Mouse (Mus musculus) hindbrain, embryonic 11.5 days (tissue): Measurements from ENCODE around the gene Pmepa1. TPM values are rescaled to one million over a fixed set of nuclear protein-coding genes. Genes with fewer than 3 reads are reported as not detected.

Source experiments
- ATAC-seq: fragments of 200-750 bp; cut with Nextera tagmentation; 2 replicates; pipeline ENCODE4 v1.8.0; 2017; ENCODE audit warnings: mild to moderate bottlenecking, moderate TSS enrichment, moderate library complexity; ENCODE audit not compliant: low FRiP score
- DNase-seq: peaks from one replicate; pipeline ENCODE4 v3.0.0-alpha.2; 2015; ENCODE audit warnings: low spot score
- H3K27ac ChIP-seq: fragments of 300-500 bp; sonication (generic); 2 replicates; pipeline ENCODE4 v1.5.1; 2014; ENCODE audit warnings: mild to moderate bottlenecking, low read depth, low read length
- H3K27me3 ChIP-seq: fragments of 300-500 bp; sonication (generic); 2 replicates; pipeline ENCODE4 v1.6.1; 2014; ENCODE audit warnings: mild to moderate bottlenecking, low read length, moderate library complexity, mixed read lengths; ENCODE audit not compliant: control insufficient read depth, insufficient read depth
- H3K36me3 ChIP-seq: fragments of 300-500 bp; sonication (generic); 2 replicates; pipeline ENCODE4 v1.6.1; 2014; ENCODE audit warnings: mild to moderate bottlenecking, low read length, moderate library complexity, mixed read lengths; ENCODE audit not compliant: control insufficient read depth, insufficient read depth
- H3K4me1 ChIP-seq: fragments of 300-500 bp; sonication (generic); replicated peaks from 2 replicates; pipeline ENCODE4 v1.6.1; 2014; ENCODE audit warnings: low read length, mixed read lengths; ENCODE audit not compliant: control insufficient read depth, insufficient read depth
- H3K4me2 ChIP-seq: fragments of 300-500 bp; sonication (generic); replicated peaks from 2 replicates; pipeline ENCODE4 v1.6.1; 2014; ENCODE audit warnings: mild to moderate bottlenecking, low read depth, low read length
- H3K4me3 ChIP-seq: fragments of 300-500 bp; sonication (generic); 2 replicates; pipeline ENCODE4 v1.5.1; 2014; ENCODE audit warnings: low read depth, low read length
- H3K9ac ChIP-seq: fragments of 300-500 bp; sonication (generic); 2 replicates; pipeline ENCODE4 v1.6.1; 2014; ENCODE audit warnings: low read depth, low read length
- H3K9me3 ChIP-seq: fragments of 300-500 bp; sonication (generic); 2 replicates; pipeline ENCODE4 v1.6.1; 2016; ENCODE audit warnings: low read length; ENCODE audit not compliant: control insufficient read depth
- WGBS: fragments of 180-500 bp; shearing (Covaris S2); extraction: QIAGEN DNeasy Blood & Tissue Kit; methylation state at CpG from one replicate; pipeline ENCODE4 v1.1.7; 2014; 5-methylcytosine and 5-hydroxymethylcytosine counted together
- polyA plus RNA-seq: library from polyadenylated mRNA; unstranded; fragments of >200 nt; fragmentation: Nextera tagmentation; extraction: Ambion mirVana; gene quantifications from 2 replicates; pipeline ENCODE4 v1.2.1, GENCODE M21; 2014

The Pmepa1 gene
- polyA plus RNA-seq, 1 experiment from 2014 or later = 5.0 TPM

DNA sequence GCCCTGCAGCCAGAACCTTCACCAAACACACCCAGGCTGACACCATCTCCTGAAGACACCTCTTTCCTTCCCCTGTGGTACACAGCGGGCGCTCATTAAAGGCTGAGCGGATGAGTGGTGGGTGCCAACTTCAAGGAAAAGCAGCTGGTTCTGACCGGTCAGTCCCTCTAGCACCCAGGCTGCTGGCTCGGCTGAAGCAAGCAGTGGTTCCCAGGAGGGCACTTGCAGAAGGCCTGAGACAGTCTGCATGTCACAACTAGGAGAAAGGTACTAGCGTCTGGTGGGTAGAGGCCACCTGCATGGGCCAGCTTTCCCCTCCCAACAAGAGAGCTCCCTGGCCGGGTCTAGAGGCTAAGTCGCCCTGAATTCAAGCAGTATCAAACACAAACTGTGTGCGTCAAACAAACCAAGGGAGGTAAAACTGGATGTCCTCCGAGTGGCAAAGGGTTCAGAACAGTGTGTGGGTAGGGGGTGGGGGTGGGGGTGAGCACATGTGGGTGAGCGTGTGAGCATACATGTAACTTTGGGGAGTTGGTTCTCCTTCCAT, 3.9 kb downstream of the Pmepa1 start:
- Histone ChIP-seq H3K36me3 (no peaks in the 10 kb centered on the region), H3K9ac (no peak overlapping the region), H3K27ac (no peak overlapping the region), H3K9me3 (no peaks in the 10 kb centered on the region), H3K4me2 (no peak overlapping the region), H3K27me3 (peaks cover 6% of the 10 kb centered on the region; the same call in 1 of the 2 replicates), H3K4me1 (peaks cover 11% of the 10 kb centered on the region), H3K4me3 (no peak overlapping the region)
- WGBS = 81% methylated on average over 11 of the region's 11 CpGs
- DNase-seq (peak; percentile 6), ATAC-seq (no peak)

DNA sequence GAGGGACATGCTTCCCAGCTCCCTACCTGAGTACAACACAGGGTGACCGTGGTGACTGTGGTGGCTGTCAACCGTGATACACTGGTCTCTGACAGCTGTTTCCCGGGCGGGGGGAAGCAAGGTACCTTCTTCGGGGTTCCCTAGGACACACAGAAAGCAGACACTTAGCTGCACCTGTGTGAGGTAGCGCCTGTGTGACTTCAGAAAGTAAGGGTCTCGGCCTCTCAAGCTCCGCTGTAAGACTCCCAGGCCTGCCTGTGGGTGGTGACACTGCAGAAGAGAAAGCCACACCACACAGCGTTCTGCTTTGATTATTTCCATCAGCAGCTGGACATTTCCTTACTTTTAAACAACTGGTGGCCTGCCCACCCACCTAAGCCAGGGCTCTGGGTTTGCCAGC, 4.8 kb downstream of the Pmepa1 start:
- no peak overlapping the region for H3K4me3 ChIP-seq
- H3K4me1 ChIP-seq = peaks cover 12% of the 10 kb centered on the region
- no peaks in the 10 kb centered on the region for H3K36me3 ChIP-seq
- ATAC-seq (no peak), DNase-seq (no peak)
- no peak overlapping the region for H3K27ac ChIP-seq
- H3K4me2 ChIP-seq = no peak overlapping the region
- no peak overlapping the region for H3K9ac ChIP-seq
- H3K9me3 ChIP-seq = no peaks in the 10 kb centered on the region
- H3K27me3 ChIP-seq = peaks cover 6% of the 10 kb centered on the region; the same call in 1 of the 2 replicates
- WGBS = 83% methylated on average over 9 of the region's 9 CpGs

DNA sequence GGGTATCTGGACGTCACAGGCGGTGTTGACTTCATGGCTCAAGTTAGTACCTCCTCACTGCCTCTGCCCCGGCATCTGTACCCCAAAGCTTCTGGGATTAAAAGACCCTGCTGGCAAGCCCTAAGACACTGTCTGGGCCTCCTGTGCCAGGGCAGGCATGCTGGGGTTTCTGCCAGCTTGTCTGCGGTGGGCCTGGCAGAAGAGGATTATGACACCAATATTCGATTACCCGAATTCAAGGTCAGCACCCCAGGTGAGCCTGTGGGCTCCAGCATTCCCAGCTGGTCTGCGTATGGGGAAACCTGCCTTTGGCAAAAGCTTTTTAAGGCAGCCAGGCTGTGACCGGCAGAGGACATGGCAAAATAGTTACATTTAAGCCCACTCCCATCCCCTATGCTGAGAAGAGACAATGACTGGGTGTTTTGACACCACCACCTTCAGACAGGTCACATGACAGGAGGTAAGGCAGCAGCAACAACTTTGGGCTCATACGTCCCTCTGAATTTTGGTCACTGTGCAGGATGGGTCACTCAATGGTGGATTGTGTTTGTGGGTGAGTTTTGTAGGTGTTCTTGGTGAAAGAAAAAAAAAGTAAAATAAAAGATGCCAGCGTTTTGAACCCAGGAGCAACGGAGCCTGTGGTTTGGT, 5.6 kb downstream of the Pmepa1 start:
- no peak for ATAC-seq
- Histone ChIP-seq H3K36me3 (no peaks in the 10 kb centered on the region), H3K4me3 (no peak overlapping the region), H3K9ac (no peak overlapping the region), H3K4me2 (no peak overlapping the region), H3K9me3 (no peaks in the 10 kb centered on the region), H3K4me1 (peaks cover 14% of the 10 kb centered on the region), H3K27me3 (peaks cover 6% of the 10 kb centered on the region; the same call in 1 of the 2 replicates), H3K27ac (no peak overlapping the region)
- DNase-seq = no peak
- WGBS = 76% methylated on average over 11 of the region's 11 CpGs

DNA sequence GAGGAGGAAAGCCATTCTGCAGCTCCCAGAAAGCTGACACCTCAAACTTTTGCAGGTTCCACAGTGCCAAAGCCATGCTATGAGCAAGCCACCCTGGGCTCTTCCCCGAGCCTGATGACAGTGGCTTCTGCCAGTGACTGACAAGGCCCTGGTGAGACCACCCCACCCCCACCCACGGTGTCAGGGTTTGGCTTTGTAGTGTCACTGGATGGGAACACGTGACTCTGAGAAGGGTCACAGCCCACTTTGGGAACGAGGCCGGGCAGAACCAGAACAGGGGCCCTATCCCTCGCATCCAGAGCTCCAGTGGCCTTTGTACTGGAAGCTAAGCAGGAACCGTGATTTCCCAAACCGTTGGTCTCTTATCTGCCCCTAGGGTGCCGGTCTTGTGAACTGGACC, 6.1 kb downstream of the Pmepa1 start:
- peaks cover 6% of the 10 kb centered on the region; the same call in 1 of the 2 replicates for H3K27me3 ChIP-seq
- H3K36me3 ChIP-seq = no peaks in the 10 kb centered on the region
- 58% methylated on average over 9 of the region's 9 CpGs for WGBS
- H3K27ac ChIP-seq = no peak overlapping the region
- no peak overlapping the region for H3K9ac ChIP-seq
- H3K4me2 ChIP-seq = no peak overlapping the region
- no peak for DNase-seq
- H3K4me3 ChIP-seq = no peak overlapping the region
- no peaks in the 10 kb centered on the region for H3K9me3 ChIP-seq
- no peak for ATAC-seq
- peaks cover 14% of the 10 kb centered on the region for H3K4me1 ChIP-seq

DNA sequence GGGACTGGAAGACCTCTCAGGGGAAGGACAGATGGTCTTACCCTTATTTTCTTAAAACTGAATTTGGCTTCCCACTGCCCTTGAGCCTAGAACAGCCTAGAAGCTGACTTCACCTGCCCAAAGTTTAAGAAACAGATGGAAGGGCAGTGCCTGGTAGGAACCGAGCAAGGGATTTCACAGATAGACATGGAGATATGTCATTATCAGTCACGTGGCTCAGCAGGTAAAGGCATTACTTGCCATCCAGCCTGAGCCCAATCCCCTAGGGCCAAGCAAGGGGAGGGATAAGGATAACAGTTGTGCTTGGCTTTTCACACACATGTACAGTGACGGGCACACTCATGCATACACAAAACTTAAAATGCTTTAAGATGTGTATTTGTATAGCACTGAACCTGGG, 8.8 kb downstream of the Pmepa1 start:
- no peak overlapping the region for H3K4me2 ChIP-seq
- H3K36me3 ChIP-seq = no peaks in the 10 kb centered on the region
- DNase-seq = no peak
- ATAC-seq = no peak
- no peak overlapping the region for H3K9ac ChIP-seq
- H3K4me3 ChIP-seq = no peak overlapping the region
- H3K4me1 ChIP-seq = peaks cover 17% of the 10 kb centered on the region
- no peak overlapping the region for H3K27ac ChIP-seq
- no peaks in the 10 kb centered on the region for H3K9me3 ChIP-seq
- 84% methylated on average over 3 of the region's 3 CpGs for WGBS
- 0 out of 2 replicates have a peak, but pooled peaks cover 3% of the 10 kb centered on the region for H3K27me3 ChIP-seq

DNA sequence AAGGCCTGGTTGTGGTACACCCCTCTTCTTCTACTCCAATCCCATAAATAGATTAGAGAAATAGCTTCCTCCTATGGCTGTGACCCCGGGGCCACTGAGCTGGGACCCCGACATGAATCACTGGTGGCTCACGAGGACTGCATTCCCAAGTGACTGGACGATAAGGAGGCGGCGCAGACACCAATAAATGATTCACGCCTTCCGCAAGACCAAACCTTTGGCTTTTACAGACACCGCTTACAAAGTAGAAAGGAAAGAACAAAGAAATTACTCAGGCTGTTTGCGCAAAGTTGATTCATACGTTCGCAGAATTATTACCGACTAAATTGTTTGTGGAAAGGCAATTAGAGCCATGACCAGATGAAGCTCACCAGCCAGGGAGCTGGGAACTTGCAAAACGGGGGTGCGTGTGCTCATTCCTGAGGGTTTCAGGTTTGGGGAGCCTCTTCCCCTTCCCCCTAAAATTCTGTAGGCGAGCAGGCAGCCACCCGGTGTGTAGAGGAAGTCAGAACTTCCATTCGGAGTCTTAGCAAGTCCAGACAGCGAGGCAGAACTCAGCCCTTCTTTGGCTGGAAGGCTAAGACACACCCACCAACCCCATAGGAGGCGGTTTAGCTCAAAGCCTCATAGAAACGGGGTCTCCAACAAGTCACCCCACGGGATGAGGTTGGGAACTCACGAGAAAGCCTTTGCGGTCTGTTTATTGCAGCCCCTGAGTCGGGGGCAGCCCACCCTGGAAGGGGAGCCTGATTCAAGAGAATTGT, 9.8 kb downstream of the Pmepa1 start:
- WGBS = 72% methylated on average over 25 of the region's 25 CpGs
- H3K4me3 ChIP-seq = no peak overlapping the region
- no peak overlapping the region for H3K9ac ChIP-seq
- H3K4me1 ChIP-seq = peaks cover 21% of the 10 kb centered on the region
- H3K36me3 ChIP-seq = no peaks in the 10 kb centered on the region
- H3K27me3 ChIP-seq = no peaks in the 10 kb centered on the region
- no peak overlapping the region for H3K4me2 ChIP-seq
- DNase-seq (no peak), ATAC-seq (no peak)
- H3K9me3 ChIP-seq = no peaks in the 10 kb centered on the region
- no peak overlapping the region for H3K27ac ChIP-seq

DNA sequence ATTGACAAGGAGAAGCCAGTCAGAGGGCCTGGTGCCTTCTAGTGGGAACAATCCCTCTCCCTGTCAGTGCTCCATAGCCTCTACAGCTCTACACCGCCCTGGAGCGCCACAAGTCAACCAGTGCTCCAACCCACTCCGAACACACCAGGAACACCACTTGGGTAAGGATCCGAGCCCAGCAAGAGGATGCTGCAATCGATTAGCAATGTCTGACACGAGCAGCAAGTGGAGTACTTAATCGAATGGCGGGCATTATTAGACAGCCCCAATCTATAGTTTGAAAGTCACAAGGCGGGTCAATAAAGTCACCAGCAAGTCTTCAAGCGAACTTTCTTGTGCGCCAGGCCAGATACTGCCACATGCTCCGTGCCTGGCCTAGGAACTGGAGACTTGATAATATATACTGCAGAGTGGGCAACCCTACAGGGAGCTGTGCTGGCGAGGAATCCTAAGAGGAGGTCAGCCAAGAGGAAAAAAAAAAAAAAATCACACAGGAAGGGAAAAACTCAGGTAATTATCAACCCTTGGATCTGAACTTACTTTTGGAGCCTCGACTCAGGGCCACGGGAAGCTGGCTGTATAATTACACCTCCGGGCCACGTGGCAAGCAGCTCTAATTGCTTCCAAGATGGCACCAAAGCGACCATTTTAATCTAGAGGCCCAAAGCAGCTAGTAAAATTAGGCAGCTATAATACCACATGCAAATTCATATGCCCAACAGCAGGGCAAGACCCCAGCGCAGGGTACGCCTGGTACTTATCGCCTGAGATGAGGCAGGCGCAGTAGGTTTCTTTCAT, 10.7 kb downstream of the Pmepa1 start:
- Histone ChIP-seq H3K4me3 (no peak overlapping the region), H3K9ac (no peak overlapping the region), H3K4me2 (no peak overlapping the region), H3K36me3 (no peaks in the 10 kb centered on the region), H3K27me3 (no peaks in the 10 kb centered on the region), H3K4me1 (peaks cover 22% of the 10 kb centered on the region), H3K27ac (no peak overlapping the region), H3K9me3 (no peaks in the 10 kb centered on the region)
- DNase-seq = no peak
- no peak for ATAC-seq
- 91% methylated on average over 22 of the region's 22 CpGs for WGBS

DNA sequence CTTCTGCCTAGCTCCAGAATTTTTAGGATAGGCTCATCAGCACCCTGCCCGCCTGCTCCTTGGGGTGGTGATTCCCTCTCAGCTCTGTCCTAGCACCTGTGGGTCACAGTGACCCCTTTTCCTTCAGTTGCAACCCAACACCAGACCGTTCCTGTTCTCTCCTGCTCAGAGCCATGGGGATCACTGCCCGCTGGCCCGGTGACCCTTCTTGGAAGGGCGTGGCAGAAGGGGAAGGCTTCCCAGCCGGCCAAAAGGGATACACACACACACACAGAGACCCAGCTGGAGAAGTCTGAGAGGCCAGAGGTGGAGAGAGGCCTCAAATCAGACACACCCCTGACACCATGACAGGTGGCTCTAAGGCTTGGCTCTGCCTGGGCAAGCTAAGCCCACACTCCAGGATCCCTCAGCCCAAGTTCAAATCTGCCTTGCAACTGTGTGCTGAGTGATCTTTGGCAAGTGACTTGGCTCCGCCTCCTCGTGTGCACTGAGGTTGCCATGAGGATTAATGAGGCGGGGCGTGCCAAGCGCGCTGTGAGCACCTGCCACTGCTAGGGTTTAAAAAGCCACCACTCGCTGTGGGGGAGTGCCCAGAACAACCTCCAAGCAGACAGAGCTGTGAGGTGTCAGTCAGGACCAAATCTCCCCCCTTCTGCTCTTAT, 11.7 kb downstream of the Pmepa1 start:
- Histone ChIP-seq H3K4me2 (no peak overlapping the region), H3K9ac (no peak overlapping the region), H3K27ac (no peak overlapping the region), H3K9me3 (no peaks in the 10 kb centered on the region), H3K4me1 (peaks cover 24% of the 10 kb centered on the region), H3K4me3 (no peak overlapping the region), H3K27me3 (no peaks in the 10 kb centered on the region), H3K36me3 (no peaks in the 10 kb centered on the region)
- ATAC-seq (peak; percentile 58), DNase-seq (peak; percentile 71)
- 23% methylated on average over 13 of the region's 13 CpGs for WGBS
